Mouse (Mus musculus) embryo, embryonic 9.5 days (tissue): ENCODE measurements around the gene Tigd3.
"Not testable (repeated sequence)": the region's sequence is repeated elsewhere in the genome, so short reads cannot be mapped to it uniquely, and the experiment has no call there.

ENCODE experiments used
- DNase-seq: peaks from one replicate; pipeline ENCODE4 v3.0.0-alpha.2; 2017; ENCODE audit errors: extremely low spot score

Tigd3 gene

GRCm38 (mm10) chr19:5922119-5922942 is 28.4 kb upstream of the Tigd3 start:
- no peak for DNase-seq

- no peak for DNase-seq
Observed at GRCm38 (mm10) chr19:5921715-5922114, 27.8 kb upstream of the Tigd3 start.

GRCm38 (mm10) chr19:5913007-5913719 is 19.2 kb upstream of the Tigd3 start, which contains the start of gene Dpf2:
Gene Dpf2, minus strand, starts transcription at chr19:5913010.
- DNase-seq = peak; percentile 58

GRCm38 (mm10) chr19:5912103-5913006 is 18.4 kb upstream of the Tigd3 start:
- peak; percentile 98 for DNase-seq

- DNase-seq = no peak
Observed at GRCm38 (mm10) chr19:5911430-5912102, 17.6 kb upstream of the Tigd3 start.

- DNase-seq = no peak
Observed at GRCm38 (mm10) chr19:5910221-5910620, 16.3 kb upstream of the Tigd3 start.

GRCm38 (mm10) chr19:5907275-5907674 is 13.3 kb upstream of the Tigd3 start:
- DNase-seq = no peak

DNA sequence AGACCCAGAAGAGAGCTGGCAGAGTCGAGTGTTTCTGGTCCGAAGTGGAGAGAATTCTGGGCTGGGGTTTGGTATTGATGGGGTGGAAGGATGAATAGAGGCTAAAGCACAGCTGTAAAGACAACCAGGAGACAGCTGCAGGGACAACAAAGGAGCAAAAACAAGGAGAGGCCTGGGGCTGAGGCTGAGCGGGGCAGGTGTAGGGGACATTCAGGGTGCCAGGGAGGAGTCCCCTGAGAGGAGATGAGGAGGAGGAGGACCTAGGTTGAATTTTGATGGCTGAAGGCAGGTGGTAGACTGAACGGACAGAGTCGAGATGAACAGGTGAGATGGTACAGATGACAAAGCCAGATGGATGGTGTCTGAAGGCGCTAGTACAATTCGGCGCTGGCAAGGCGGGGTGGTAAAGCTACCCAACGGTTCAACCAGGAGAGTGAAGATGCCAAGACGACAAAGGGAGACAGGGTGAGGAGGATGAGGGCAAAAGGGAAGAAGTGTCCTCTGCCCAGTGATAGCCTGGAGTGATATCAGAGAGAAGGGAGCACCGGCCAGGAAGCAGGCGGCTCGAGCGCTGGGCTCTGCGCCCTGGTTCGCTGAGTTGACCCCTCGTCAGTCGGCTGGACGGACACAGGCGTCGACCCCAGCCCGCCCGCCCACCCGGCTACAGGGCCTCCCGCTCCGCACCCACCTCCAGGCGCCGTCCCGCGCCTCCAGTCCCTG is 507 bp downstream of the Tigd3 start:
- no peak for DNase-seq

DNA sequence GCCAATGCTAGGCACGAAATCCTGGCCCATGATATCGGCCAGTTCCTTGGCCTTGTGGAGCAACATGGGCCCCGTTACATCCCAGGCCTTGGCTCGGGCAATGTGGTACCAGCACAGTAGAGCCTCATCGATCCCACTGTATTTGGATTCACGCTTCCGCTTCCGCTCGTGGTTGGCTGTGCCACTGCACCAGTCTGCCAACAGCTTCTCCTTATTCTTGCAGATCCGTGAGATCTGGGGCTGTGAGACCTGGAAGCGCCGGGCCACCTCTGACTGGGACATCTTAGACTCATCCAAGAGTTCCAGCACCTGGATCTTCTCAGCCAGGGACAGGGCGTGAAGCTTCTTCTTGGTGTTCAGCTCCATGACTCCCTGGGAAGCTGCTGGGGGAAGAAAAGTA is 1.2 kb downstream of the Tigd3 start:
- DNase-seq = no peak

- no peak for DNase-seq
Observed at GRCm38 (mm10) chr19:5892262-5892661, 1.7 kb downstream of the Tigd3 start.

DNA sequence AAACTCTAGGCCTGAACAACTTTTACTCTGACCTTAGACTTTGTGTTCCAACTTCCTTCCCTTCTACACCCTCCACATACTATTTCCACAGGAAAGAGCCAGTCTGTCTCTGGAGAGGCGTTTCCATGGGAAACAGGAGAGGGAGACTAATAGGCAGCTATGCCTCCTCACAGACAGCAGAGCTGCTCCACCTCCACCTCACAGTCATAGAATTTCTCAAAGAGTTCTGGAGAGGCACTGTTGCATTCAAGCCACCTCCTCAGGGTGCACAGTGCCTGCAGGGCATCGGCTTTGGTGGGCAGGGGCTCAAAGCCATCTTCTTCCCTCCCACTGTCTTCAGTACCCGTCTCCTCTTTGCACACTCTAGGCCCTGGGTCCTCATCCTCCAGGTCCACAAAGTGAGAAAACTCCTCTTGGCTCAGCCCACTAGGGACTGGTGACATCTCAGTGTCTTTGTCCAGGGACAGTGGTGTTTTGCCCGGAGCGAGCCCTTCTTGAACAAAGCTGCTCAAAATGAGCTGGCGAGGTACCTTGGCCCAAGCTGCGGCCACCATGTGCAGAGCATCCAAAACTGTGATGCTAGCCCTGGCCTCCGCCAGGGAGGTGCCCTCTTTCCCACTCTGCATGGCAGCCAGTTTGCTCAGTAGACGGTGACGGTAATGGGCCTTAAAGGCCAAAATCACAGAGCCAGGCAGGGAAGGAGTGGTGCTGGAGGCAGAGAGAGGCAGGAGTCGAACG is 2.3 kb downstream of the Tigd3 start:
- no peak for DNase-seq

DNA sequence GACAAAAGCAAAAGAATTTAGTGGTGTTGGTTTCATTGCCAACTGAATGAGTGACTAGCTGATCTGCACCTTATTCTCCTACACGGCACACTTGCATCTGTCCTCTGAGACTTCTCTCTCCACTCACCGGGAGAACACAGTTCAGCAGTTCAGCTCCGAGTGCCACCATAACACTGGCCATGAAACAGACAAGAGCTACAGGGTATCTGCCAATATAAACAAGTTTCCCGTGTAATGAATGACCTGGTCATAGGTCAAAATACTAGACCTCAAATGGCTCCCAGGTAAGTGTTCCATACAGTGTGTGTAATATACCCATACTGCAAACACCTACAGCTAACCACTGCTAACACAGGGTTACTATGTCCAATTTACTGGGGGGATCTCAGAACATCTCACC is 4.7 kb downstream of the Tigd3 start:
- DNase-seq = no peak

GRCm38 (mm10) chr19:5887234-5887815 is 6.6 kb downstream of the Tigd3 start:
- no peak for DNase-seq

DNA sequence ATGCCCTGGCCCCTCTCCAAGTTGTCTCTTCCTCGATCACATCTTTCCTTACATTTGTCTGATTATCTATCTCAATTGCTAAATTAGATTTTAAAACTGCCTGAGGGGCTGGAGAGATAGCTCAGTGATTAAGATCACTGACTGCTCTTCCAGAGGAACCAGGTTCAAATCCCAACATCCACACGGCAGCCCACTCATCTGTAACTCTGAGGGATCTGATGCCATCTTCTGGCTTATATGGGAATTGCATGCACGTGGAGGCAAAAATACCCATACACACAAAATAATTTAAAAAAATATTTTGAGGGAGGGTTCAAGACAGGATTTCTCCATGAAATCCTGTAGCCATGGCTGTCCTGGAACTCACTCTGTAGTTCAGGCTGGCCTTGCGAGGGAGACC is 8.1 kb downstream of the Tigd3 start:
- DNase-seq = no peak

DNA sequence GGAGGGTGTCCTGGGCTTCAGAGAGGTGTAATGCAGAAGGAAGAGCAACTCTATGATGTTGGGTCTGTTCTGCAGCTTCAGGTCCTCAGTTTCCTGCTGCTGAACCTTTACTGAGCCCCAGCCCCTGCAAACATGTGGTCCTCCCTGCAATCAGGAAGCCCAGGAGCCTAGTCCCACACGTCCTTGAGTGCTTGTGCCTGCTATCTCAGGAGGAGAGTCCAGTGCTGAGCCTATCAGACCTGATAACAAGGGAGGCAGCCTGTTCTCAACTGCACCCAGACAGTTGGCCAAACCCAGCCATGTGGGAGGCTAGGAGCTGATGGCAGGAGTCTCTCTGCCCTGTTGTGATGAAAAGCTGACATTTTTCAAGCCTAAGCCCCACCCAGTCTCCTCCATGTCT is 10.0 kb downstream of the Tigd3 start:
- no peak for DNase-seq

- not testable (repeated sequence) for DNase-seq
Observed at GRCm38 (mm10) chr19:5882079-5882478, 11.9 kb downstream of the Tigd3 start.

- DNase-seq = no peak
Observed at GRCm38 (mm10) chr19:5881155-5881554, 12.8 kb downstream of the Tigd3 start.

GRCm38 (mm10) chr19:5879735-5880134 is 14.2 kb downstream of the Tigd3 start:
- DNase-seq = no peak

GRCm38 (mm10) chr19:5878916-5879315 is 15.0 kb downstream of the Tigd3 start:
- no peak for DNase-seq

DNA sequence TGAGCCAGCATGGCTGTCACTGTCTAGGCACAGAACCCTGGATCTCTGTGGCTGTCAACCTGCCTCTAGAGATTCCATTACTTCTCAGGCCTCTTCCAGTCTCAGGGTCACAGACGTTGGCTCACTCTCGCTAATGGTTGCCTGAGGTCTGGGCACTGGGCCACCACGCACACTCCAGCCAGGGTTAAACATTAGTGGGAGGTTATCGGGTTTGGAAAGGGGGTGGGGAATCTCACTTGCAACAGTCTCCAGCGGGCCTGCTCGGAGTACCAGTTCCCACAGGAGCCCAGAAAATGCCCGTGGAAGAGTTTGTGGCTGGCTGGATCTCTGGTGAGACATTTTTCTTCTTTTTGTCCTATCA is 15.6 kb downstream of the Tigd3 start:
- no peak for DNase-seq
